Mouse (Mus musculus): ENCODE data around the gene Gtf2a1. TPM values are rescaled to one million over a fixed set of nuclear protein-coding genes. Genes with fewer than 3 reads are reported as not detected.
"Not testable (repeated sequence)": the region's sequence is repeated elsewhere in the genome, so short reads cannot be mapped to it uniquely, and the experiment has no call there.

Gene Gtf2a1
- polyA plus RNA-seq, 1 experiment from 2014 or later, result 71.1 TPM

DNA sequence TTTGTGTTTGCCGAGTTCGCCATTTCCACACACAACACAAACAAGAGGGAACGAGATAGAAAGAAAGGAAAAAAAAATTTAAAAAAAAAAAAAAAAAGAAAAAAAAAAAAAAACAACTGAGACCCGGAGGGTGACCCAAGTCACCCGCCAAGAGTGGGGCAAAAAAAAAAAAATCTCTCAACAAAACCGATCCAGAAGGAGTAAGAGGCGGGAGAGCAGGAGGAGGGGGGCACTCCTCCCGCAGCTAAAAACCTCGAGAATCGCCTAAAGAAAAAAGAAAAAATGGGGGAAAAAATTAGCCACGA is 793 bp downstream of the Gtf2a1 start:
- Histone ChIP-seq H3K4me1 (peaks cover 16% of the 10 kb centered on the region), H3K36me3 (peaks cover 10% of the 10 kb centered on the region), H3K4me2 (replicated peaks) (0 out of 2 replicates have a peak overlapping the region, but pooled peaks have one; percentile 17), H3K27ac (replicated peaks) (peak overlapping the region; percentile 100), H3K9ac (replicated peaks) (peak overlapping the region; percentile 100), H3K27me3 (no peaks in the 10 kb centered on the region), H3K4me3 (peak overlapping the region; percentile 97), H3K9me3 (no peaks in the 10 kb centered on the region)
- ATAC-seq (replicated peaks), result no peak
- WGBS, result 0% methylated on average over 11 of the region's 11 CpGs

DNA sequence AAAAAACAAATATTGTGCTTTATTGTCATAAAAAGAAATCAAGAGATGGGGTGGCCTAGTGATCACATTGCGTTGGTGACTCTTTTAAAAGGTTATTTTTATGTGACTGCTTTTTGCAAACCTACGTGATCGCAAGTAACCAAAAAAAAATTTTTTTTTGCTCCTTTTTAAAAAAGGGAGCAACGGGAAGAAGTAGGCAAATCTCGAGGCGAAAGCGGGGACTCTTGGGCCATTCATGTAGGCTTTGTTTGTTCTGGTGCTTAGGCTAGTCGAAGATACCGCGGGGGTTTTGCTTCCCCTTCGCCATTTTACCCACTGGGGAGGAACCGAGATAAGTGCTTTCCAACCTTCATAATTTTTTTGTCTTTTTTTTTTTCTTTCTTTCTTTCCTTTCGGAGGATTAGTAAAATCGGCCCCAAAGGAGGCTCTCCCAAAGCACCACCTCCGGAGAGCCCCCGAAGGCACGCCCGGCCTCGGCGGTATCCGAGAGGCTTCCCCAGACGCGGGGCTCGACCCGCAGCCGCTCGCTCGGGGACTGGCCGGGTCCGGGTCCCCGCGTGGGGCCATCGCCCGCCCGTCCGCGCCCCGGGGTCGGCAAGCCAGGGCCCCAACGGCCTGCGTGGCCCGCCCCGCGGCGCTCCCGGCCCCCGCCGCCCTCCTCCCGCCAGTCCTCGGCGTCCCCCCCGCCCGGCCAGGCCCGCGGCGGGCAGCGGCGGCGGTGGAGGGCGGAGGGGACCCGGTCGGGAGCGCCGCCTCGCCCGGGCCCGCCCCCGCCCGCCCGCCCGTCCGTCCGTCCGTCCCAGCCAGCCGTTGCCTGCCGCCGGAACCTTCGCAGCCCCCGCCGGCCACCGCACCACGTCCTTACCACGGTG is 1.4 kb downstream of the Gtf2a1 start:
- H3K9me3 ChIP-seq, result no peaks in the 10 kb centered on the region
- peaks cover 18% of the 10 kb centered on the region for H3K4me1 ChIP-seq
- WGBS, result under 1% methylated on average over 59 of the region's 83 CpGs
- peak overlapping the region; percentile 97 for H3K4me3 ChIP-seq
- H3K9ac ChIP-seq (replicated peaks), result peak overlapping the region; percentile 100
- H3K36me3 ChIP-seq, result peaks cover 10% of the 10 kb centered on the region
- ATAC-seq (replicated peaks), result no peak
- H3K27me3 ChIP-seq, result no peaks in the 10 kb centered on the region
- peak overlapping the region; percentile 57 for H3K4me2 ChIP-seq (replicated peaks)
- H3K27ac ChIP-seq (replicated peaks), result peak overlapping the region; percentile 100

DNA sequence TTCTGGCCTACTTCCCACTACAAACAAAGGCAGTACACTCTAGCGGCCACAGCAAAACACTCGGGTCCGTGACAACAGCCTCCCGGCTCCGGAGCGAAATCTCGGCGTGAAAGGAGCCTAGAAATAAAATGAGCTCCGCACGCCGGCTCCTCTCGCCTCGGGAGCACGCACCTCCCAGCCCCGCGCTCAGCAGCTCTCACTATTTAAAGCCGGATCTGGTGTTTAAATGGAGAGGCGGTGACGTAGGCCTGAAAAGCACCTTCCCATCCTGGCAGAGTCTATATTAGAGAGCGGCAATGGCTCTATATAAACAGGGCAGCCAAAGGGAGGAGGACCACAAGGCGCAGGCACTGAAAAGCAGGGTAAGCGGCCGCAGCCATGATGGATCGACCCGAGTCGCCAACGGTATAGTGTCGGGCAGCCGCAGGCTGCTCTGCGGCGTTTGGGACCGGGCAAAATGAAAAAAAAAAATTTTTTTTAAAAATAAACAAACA is 2.1 kb downstream of the Gtf2a1 start:
- WGBS, result under 1% methylated on average over 32 of the region's 32 CpGs
- peaks cover 10% of the 10 kb centered on the region for H3K36me3 ChIP-seq
- H3K9me3 ChIP-seq, result no peaks in the 10 kb centered on the region
- peak; percentile 92 for ATAC-seq (replicated peaks)
- peak overlapping the region; percentile 57 for H3K4me2 ChIP-seq (replicated peaks)
- H3K4me3 ChIP-seq, result peak overlapping the region; percentile 97
- H3K27ac ChIP-seq (replicated peaks), result peak overlapping the region; percentile 100
- H3K27me3 ChIP-seq, result no peaks in the 10 kb centered on the region
- peak overlapping the region; percentile 100 for H3K9ac ChIP-seq (replicated peaks)
- H3K4me1 ChIP-seq, result peaks cover 25% of the 10 kb centered on the region

- peaks cover 10% of the 10 kb centered on the region for H3K36me3 ChIP-seq
- peak overlapping the region; percentile 100 for H3K9ac ChIP-seq (replicated peaks)
- whole genome bisulfite sequencing, result 2% methylated on average over 5 of the region's 5 CpGs
- peaks cover 32% of the 10 kb centered on the region for H3K4me1 ChIP-seq
- no peaks in the 10 kb centered on the region for H3K27me3 ChIP-seq
- H3K9me3 ChIP-seq, result no peaks in the 10 kb centered on the region
- peak overlapping the region; percentile 97 for H3K4me3 ChIP-seq
- ATAC-seq (replicated peaks), result no peak
- peak overlapping the region; percentile 57 for H3K4me2 ChIP-seq (replicated peaks)
- peak overlapping the region; percentile 100 for H3K27ac ChIP-seq (replicated peaks)
Measured at GRCm38 (mm10) chr12:91587491-91588033, 2.7 kb downstream of the Gtf2a1 start.

DNA sequence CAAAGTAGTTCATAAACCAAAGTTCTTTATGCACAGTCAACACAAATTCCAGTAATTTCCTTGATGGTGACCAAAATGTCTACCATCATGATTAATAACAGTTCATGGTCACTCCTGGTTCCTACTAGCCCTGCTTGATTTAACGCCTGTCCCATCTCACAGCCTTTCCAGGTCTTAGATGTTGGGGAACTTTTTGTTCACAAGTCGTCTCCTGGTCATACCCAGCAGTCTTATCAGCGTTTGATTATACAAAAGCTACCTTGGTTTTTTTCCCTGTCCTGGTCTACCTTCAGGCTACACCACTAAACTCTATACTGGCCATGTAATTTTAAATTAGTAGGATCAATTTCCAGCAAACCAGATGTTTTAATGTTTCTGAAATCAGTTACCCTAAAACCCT is 3.2 kb downstream of the Gtf2a1 start:
- Histone ChIP-seq H3K36me3 (peaks cover 10% of the 10 kb centered on the region), H3K4me3 (peak overlapping the region; percentile 97), H3K27me3 (no peaks in the 10 kb centered on the region), H3K4me1 (peaks cover 35% of the 10 kb centered on the region), H3K27ac (replicated peaks) (peak overlapping the region; percentile 100), H3K4me2 (replicated peaks) (peak overlapping the region; percentile 57), H3K9ac (replicated peaks) (peak overlapping the region; percentile 100), H3K9me3 (no peaks in the 10 kb centered on the region)
- WGBS, result 43% methylated on average over 3 of the region's 3 CpGs
- ATAC-seq (replicated peaks), result no peak

- ATAC-seq (replicated peaks); H3K9me3 ChIP-seq; H3K27ac ChIP-seq (replicated peaks); H3K9ac ChIP-seq (replicated peaks); H3K4me2 ChIP-seq (replicated peaks); H3K27me3 ChIP-seq; H3K4me3 ChIP-seq: not testable (repeated sequence)
- WGBS, result 95% methylated on average over 4 of the region's 4 CpGs
- Histone ChIP-seq H3K4me1 (peaks cover 31% of the 10 kb centered on the region), H3K36me3 (peaks cover 10% of the 10 kb centered on the region)
Measured at GRCm38 (mm10) chr12:91585815-91586214, 4.5 kb downstream of the Gtf2a1 start.

DNA sequence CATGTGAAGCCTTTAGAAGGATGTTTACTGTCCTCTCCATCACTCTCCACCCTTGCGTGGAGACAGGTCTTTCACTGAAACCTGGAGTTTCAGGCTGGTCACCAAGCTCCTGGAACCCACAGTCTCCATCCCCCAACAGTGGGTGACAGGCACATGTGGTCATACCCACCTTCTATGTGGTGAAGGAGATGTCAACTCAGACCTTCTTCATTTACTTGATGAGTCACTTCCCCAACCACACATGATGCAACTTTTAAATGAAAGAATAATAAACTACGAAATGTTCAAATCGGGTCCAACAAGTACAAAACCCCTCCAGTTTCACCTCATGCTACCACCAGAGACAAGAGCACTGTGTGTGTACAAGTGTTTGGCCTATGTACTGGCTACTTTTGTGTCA is 5.1 kb downstream of the Gtf2a1 start:
- ATAC-seq (replicated peaks), result no peak
- Histone ChIP-seq H3K36me3 (peaks cover 10% of the 10 kb centered on the region), H3K4me3 (no peak overlapping the region), H3K27me3 (no peaks in the 10 kb centered on the region), H3K9me3 (no peaks in the 10 kb centered on the region), H3K9ac (replicated peaks) (no peak overlapping the region), H3K27ac (replicated peaks) (no peak overlapping the region), H3K4me1 (peaks cover 29% of the 10 kb centered on the region), H3K4me2 (replicated peaks) (no peak overlapping the region)
- 95% methylated on average over 3 of the region's 3 CpGs for WGBS

GRCm38 (mm10) chr12:91583409-91583808 is 6.9 kb downstream of the Gtf2a1 start:
- 0 out of 2 replicates have a peak overlapping the region, but pooled peaks have one; percentile 22 for H3K9ac ChIP-seq (replicated peaks)
- peaks cover 29% of the 10 kb centered on the region for H3K4me1 ChIP-seq
- H3K4me3 ChIP-seq, result no peak overlapping the region
- H3K4me2 ChIP-seq (replicated peaks), result peak overlapping the region; percentile 21
- H3K27ac ChIP-seq (replicated peaks), result no peak overlapping the region
- no peaks in the 10 kb centered on the region for H3K27me3 ChIP-seq
- WGBS, result 15% methylated on average over 6 of the region's 6 CpGs
- H3K9me3 ChIP-seq, result no peaks in the 10 kb centered on the region
- ATAC-seq (replicated peaks), result no peak
- peaks cover 10% of the 10 kb centered on the region for H3K36me3 ChIP-seq

GRCm38 (mm10) chr12:91582362-91583002 is 7.8 kb downstream of the Gtf2a1 start:
- no peak overlapping the region for H3K9ac ChIP-seq (replicated peaks)

GRCm38 (mm10) chr12:91581204-91582070 is 8.8 kb downstream of the Gtf2a1 start:
- Histone ChIP-seq H3K36me3 (peaks cover 14% of the 10 kb centered on the region), H3K4me2 (replicated peaks) (no peak overlapping the region), H3K27ac (replicated peaks) (no peak overlapping the region), H3K9me3 (no peaks in the 10 kb centered on the region), H3K9ac (replicated peaks) (no peak overlapping the region), H3K27me3 (no peaks in the 10 kb centered on the region), H3K4me1 (peaks cover 20% of the 10 kb centered on the region), H3K4me3 (no peak overlapping the region)
- no peak for ATAC-seq (replicated peaks)
- 96% methylated on average over 6 of the region's 6 CpGs for WGBS

More at GRCm38 (mm10) chr12:91582362-91583002, 7.8 kb downstream of the Gtf2a1 start:
- Histone ChIP-seq H3K9me3 (no peaks in the 10 kb centered on the region), H3K4me3 (no peak overlapping the region), H3K4me2 (replicated peaks) (no peak overlapping the region), H3K27me3 (no peaks in the 10 kb centered on the region), H3K4me1 (peaks cover 27% of the 10 kb centered on the region), H3K36me3 (peaks cover 14% of the 10 kb centered on the region), H3K27ac (replicated peaks) (no peak overlapping the region)
- ATAC-seq (replicated peaks), result peak; percentile 27; the same call in 1 of the 2 replicates
- WGBS, result 32% methylated on average over 6 of the region's 6 CpGs

DNA sequence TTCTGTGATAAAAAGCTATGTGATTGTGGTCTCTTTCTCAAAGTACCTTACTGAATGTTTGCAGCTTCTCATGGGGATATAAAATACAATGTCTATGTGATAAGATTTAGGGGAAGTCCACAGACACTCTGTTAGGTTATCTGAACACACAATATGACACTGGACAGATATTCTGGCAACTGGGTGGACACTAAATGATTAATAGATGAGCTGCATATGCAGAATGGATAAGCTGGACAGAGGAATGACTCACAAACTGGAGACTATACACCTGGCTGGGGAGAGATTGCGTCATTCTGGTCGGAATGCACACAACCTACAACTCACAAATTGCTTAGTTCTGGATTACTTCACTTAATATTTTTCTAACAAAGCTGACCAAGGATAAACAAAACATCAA is 10.6 kb downstream of the Gtf2a1 start:
- peaks cover 17% of the 10 kb centered on the region for H3K36me3 ChIP-seq
- no peak for ATAC-seq (replicated peaks)
- H3K4me1 ChIP-seq, result peaks cover 20% of the 10 kb centered on the region
- H3K27ac ChIP-seq (replicated peaks), result no peak overlapping the region
- H3K4me3 ChIP-seq, result no peak overlapping the region
- WGBS, result 93% methylated on average over 2 of the region's 2 CpGs
- H3K27me3 ChIP-seq, result no peaks in the 10 kb centered on the region
- no peak overlapping the region for H3K4me2 ChIP-seq (replicated peaks)
- no peaks in the 10 kb centered on the region for H3K9me3 ChIP-seq
- no peak overlapping the region for H3K9ac ChIP-seq (replicated peaks)

All from forebrain, embryonic 15.5 days (tissue).